Mouse (Mus musculus): ENCODE results near the gene Itfg1. TPM values are rescaled to one million over a fixed set of nuclear protein-coding genes. Genes with fewer than 3 reads are reported as not detected.

The Itfg1 gene
- polyA plus RNA-seq, 1 experiment from 2014 or later = 233 TPM

GRCm38 (mm10) chr8:85788341-85788740, 52.4 kb downstream of the Itfg1 start:
- H3K27ac ChIP-seq (replicated peaks; ENCODE audit: low read depth, low read length) = no peak overlapping the region
- H3K9ac ChIP-seq (replicated peaks; ENCODE audit: low read length) = no peak overlapping the region
- no peaks in the 10 kb centered on the region for H3K4me1 ChIP-seq (ENCODE audit: control insufficient read depth, insufficient read depth, low read length)
- no peaks in the 10 kb centered on the region for H3K27me3 ChIP-seq (ENCODE audit: control insufficient read depth, insufficient read depth, low read length)
- WGBS = 96% methylated on average over 3 of the region's 3 CpGs
- H3K4me3 ChIP-seq (replicated peaks; ENCODE audit: low read depth, low read length) = no peak overlapping the region
- no peaks in the 10 kb centered on the region for H3K9me3 ChIP-seq (ENCODE audit: control insufficient read depth, low read length)
- peaks cover 8% of the 10 kb centered on the region; the same call in 1 of the 2 replicates for H3K36me3 ChIP-seq (ENCODE audit: control insufficient read depth, insufficient read depth, low read length)
- DNase-seq (no peak), ATAC-seq (ENCODE audit: low FRiP score, low TSS enrichment) (no peak)
- no peak overlapping the region for H3K4me2 ChIP-seq (ENCODE audit: low read length)

DNA sequence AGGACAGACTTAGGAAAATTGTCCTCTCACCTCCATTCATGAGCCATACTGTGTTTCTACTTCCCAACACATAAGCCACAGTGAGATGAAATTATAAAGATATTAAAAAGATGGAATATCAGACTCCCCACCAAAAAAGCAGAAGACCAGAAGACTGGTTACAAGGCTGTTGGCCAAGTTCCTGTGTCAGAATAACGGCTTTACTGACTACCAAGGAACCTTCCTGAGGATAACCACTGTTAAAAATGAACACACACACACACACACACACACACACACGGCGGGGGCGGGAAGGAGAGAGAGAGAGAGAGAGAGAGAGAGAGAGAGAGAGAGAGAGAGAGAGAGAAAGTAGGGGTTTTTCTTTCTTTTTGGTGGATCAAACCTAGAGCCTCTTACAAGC, 52.8 kb downstream of the Itfg1 start:
- no peak overlapping the region for H3K9ac ChIP-seq (replicated peaks; ENCODE audit: low read length)
- no peaks in the 10 kb centered on the region for H3K4me1 ChIP-seq (ENCODE audit: control insufficient read depth, insufficient read depth, low read length)
- DNase-seq (no peak), ATAC-seq (ENCODE audit: low FRiP score, low TSS enrichment) (no peak)
- H3K27me3 ChIP-seq (ENCODE audit: control insufficient read depth, insufficient read depth, low read length) = no peaks in the 10 kb centered on the region
- peaks cover 7% of the 10 kb centered on the region; the same call in 1 of the 2 replicates for H3K36me3 ChIP-seq (ENCODE audit: control insufficient read depth, insufficient read depth, low read length)
- H3K27ac ChIP-seq (replicated peaks; ENCODE audit: low read depth, low read length) = no peak overlapping the region
- H3K4me2 ChIP-seq (ENCODE audit: low read length) = no peak overlapping the region
- H3K9me3 ChIP-seq (ENCODE audit: control insufficient read depth, low read length) = no peaks in the 10 kb centered on the region
- H3K4me3 ChIP-seq (replicated peaks; ENCODE audit: low read depth, low read length) = no peak overlapping the region
- WGBS = 99% methylated on average over 4 of the region's 4 CpGs

DNA sequence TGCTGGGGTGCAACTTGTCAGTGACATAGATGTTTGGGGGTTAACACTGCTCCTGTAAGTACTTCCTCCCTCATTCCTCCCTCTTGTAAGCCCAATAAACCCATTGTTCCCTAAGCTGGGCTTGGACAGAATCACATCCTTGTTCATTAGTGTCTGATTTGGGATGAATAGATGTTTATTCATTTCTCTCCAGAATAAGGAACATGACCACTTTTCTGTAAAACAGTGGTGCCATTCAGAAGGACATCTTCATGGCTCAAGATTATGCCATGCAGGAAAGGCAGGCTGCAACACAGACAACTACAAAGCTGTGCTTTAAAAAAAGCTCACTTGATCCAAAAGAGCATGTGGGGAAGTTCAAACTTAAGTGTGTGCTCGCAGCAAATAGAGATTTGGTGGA, 55.2 kb downstream of the Itfg1 start:
- 92% methylated on average over 1 of the region's 1 CpGs for WGBS
- Histone ChIP-seq H3K27ac (replicated peaks; ENCODE audit: low read depth, low read length) (no peak overlapping the region), H3K4me2 (ENCODE audit: low read length) (no peak overlapping the region), H3K9me3 (ENCODE audit: control insufficient read depth, low read length) (no peaks in the 10 kb centered on the region), H3K4me3 (replicated peaks; ENCODE audit: low read depth, low read length) (no peak overlapping the region), H3K36me3 (ENCODE audit: control insufficient read depth, insufficient read depth, low read length) (peaks cover 3% of the 10 kb centered on the region; the same call in 1 of the 2 replicates), H3K4me1 (ENCODE audit: control insufficient read depth, insufficient read depth, low read length) (no peaks in the 10 kb centered on the region), H3K27me3 (ENCODE audit: control insufficient read depth, insufficient read depth, low read length) (no peaks in the 10 kb centered on the region), H3K9ac (replicated peaks; ENCODE audit: low read length) (no peak overlapping the region)
- ATAC-seq (ENCODE audit: low FRiP score, low TSS enrichment) (no peak), DNase-seq (no peak)

DNA sequence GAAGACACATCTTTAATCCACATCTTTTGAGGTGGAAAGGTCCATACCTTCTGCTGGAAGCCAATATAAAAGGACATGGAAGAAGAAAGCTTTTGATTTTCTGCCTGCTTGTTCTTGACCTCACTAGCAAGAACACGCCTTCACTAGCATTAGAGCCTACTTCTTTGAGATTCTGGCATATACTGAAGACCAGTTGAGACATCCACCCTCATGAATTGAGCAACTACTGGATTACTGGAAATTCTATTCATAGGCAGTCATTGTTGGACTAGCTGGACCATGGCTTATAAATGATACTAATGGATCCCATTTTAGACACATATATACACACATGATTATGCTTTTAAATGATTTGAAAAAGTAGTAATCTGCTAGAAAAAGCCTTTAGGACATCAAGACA, 56.9 kb downstream of the Itfg1 start:
- Histone ChIP-seq H3K27me3 (ENCODE audit: control insufficient read depth, insufficient read depth, low read length) (no peaks in the 10 kb centered on the region), H3K4me3 (replicated peaks; ENCODE audit: low read depth, low read length) (no peak overlapping the region), H3K36me3 (ENCODE audit: control insufficient read depth, insufficient read depth, low read length) (peaks cover 3% of the 10 kb centered on the region; the same call in 1 of the 2 replicates), H3K4me1 (ENCODE audit: control insufficient read depth, insufficient read depth, low read length) (no peaks in the 10 kb centered on the region), H3K4me2 (ENCODE audit: low read length) (no peak overlapping the region), H3K9ac (replicated peaks; ENCODE audit: low read length) (no peak overlapping the region), H3K9me3 (ENCODE audit: control insufficient read depth, low read length) (no peaks in the 10 kb centered on the region), H3K27ac (replicated peaks; ENCODE audit: low read depth, low read length) (no peak overlapping the region)
- 100% methylated on average over 1 of the region's 1 CpGs for WGBS
- DNase-seq (no peak), ATAC-seq (ENCODE audit: low FRiP score, low TSS enrichment) (no peak)

GRCm38 (mm10) chr8:85780091-85780490, 60.6 kb downstream of the Itfg1 start:
- H3K9ac ChIP-seq (replicated peaks; ENCODE audit: low read length) = no peak overlapping the region
- H3K4me2 ChIP-seq (ENCODE audit: low read length) = no peak overlapping the region
- WGBS = 72% methylated on average over 3 of the region's 3 CpGs
- peaks cover 8% of the 10 kb centered on the region; the same call in 1 of the 2 replicates for H3K36me3 ChIP-seq (ENCODE audit: control insufficient read depth, insufficient read depth, low read length)
- H3K9me3 ChIP-seq (ENCODE audit: control insufficient read depth, low read length) = no peaks in the 10 kb centered on the region
- H3K4me1 ChIP-seq (ENCODE audit: control insufficient read depth, insufficient read depth, low read length) = no peaks in the 10 kb centered on the region
- DNase-seq (peak; percentile 24), ATAC-seq (ENCODE audit: low FRiP score, low TSS enrichment) (no peak)
- H3K27ac ChIP-seq (replicated peaks; ENCODE audit: low read depth, low read length) = no peak overlapping the region
- H3K27me3 ChIP-seq (ENCODE audit: control insufficient read depth, insufficient read depth, low read length) = no peaks in the 10 kb centered on the region
- H3K4me3 ChIP-seq (replicated peaks; ENCODE audit: low read depth, low read length) = no peak overlapping the region

DNA sequence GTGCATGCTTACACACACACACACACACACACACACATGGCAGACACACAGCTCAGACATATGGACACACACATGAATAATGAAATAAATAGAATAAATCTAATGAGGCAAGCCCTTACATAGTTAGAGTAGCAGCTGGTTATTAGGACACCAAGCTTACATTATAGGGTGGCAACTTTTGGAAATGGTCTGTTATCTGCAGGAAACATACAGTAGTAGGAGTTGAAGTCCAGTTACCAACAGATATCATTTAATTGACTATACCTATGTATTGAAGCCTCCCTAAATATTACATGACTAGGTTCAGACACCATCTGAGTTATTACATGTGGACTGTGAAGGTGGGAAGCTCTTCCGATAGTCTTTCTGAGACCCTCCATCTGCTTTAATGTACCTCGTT, 95.7 kb downstream of the Itfg1 start:
- 100% methylated on average over 2 of the region's 2 CpGs for WGBS
- H3K9ac ChIP-seq (replicated peaks; ENCODE audit: low read length) = no peak overlapping the region

DNA sequence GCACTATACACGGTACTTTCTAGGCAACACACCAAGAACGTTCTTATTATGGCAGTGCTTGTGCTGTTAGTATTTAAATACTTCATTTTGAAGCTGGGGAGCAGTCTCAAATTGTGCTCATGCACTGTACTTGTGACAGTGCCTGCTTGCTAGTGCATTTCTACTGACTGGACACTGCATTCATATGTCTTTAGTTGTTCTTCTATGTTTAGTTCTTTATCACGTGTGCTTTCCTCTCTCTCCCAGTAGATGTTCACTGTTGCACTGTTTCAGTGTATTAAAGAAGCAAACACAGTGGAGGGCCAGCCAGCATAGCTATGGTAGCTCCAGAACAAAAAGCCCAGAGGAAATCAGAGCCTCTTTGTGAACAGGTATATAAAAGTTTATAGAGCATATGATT, 110.2 kb downstream of the Itfg1 start:
- Histone ChIP-seq H3K36me3 (ENCODE audit: control insufficient read depth, insufficient read depth, low read length) (peaks cover 18% of the 10 kb centered on the region; the same call in 1 of the 2 replicates), H3K27ac (replicated peaks; ENCODE audit: low read depth, low read length) (no peak overlapping the region), H3K9ac (replicated peaks; ENCODE audit: low read length) (no peak overlapping the region), H3K4me3 (replicated peaks; ENCODE audit: low read depth, low read length) (no peak overlapping the region), H3K4me1 (ENCODE audit: control insufficient read depth, insufficient read depth, low read length) (no peaks in the 10 kb centered on the region), H3K9me3 (ENCODE audit: control insufficient read depth, low read length) (no peaks in the 10 kb centered on the region), H3K4me2 (ENCODE audit: low read length) (no peak overlapping the region), H3K27me3 (ENCODE audit: control insufficient read depth, insufficient read depth, low read length) (no peaks in the 10 kb centered on the region)
- ATAC-seq (ENCODE audit: low FRiP score, low TSS enrichment) = no peak
- no peak for DNase-seq
- 94% methylated on average over 3 of the region's 3 CpGs for WGBS

More for the DNA sequence above, 95.7 kb downstream of the Itfg1 start:
- no peaks in the 10 kb centered on the region for H3K27me3 ChIP-seq (ENCODE audit: control insufficient read depth, insufficient read depth, low read length)
- H3K4me2 ChIP-seq (ENCODE audit: low read length) = no peak overlapping the region
- H3K4me1 ChIP-seq (ENCODE audit: control insufficient read depth, insufficient read depth, low read length) = no peaks in the 10 kb centered on the region
- H3K9me3 ChIP-seq (ENCODE audit: control insufficient read depth, low read length) = no peaks in the 10 kb centered on the region
- 0 out of 2 replicates have a peak, but pooled peaks cover 5% of the 10 kb centered on the region for H3K36me3 ChIP-seq (ENCODE audit: control insufficient read depth, insufficient read depth, low read length)
- ATAC-seq (ENCODE audit: low FRiP score, low TSS enrichment) = no peak
- DNase-seq = no peak
- no peak overlapping the region for H3K27ac ChIP-seq (replicated peaks; ENCODE audit: low read depth, low read length)
- H3K4me3 ChIP-seq (replicated peaks; ENCODE audit: low read depth, low read length) = no peak overlapping the region

DNA sequence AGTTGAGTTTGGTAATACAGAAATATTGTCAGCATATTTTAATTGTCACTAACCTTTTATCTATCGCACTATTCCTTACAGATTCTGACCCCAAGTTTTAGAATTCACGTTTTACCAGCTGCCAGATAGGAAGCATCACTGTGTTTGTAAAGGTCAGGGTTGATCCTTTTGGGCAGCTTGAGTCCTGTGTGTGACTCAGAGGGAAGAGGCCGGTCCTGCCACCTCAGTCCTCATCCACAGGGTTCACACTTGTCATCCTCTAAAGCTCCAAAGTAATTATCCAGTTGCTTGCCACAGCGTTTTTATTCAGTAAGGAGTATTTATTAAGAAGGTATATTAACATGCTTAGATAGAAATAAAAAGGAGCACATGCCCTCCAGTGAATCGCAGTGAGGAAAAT, 123.5 kb downstream of the Itfg1 start:
- ATAC-seq (ENCODE audit: low FRiP score, low TSS enrichment) (no peak), DNase-seq (no peak)
- WGBS = 89% methylated on average over 5 of the region's 5 CpGs
- H3K36me3 ChIP-seq (ENCODE audit: control insufficient read depth, insufficient read depth, low read length) = peaks cover 16% of the 10 kb centered on the region
- H3K4me3 ChIP-seq (replicated peaks; ENCODE audit: low read depth, low read length) = no peak overlapping the region
- H3K4me2 ChIP-seq (ENCODE audit: low read length) = no peak overlapping the region
- no peaks in the 10 kb centered on the region for H3K9me3 ChIP-seq (ENCODE audit: control insufficient read depth, low read length)
- H3K27ac ChIP-seq (replicated peaks; ENCODE audit: low read depth, low read length) = no peak overlapping the region
- no peaks in the 10 kb centered on the region for H3K27me3 ChIP-seq (ENCODE audit: control insufficient read depth, insufficient read depth, low read length)
- no peaks in the 10 kb centered on the region for H3K4me1 ChIP-seq (ENCODE audit: control insufficient read depth, insufficient read depth, low read length)
- no peak overlapping the region for H3K9ac ChIP-seq (replicated peaks; ENCODE audit: low read length)

- no peak for ATAC-seq (ENCODE audit: low FRiP score, low TSS enrichment)
- H3K4me3 ChIP-seq (replicated peaks; ENCODE audit: low read depth, low read length) = no peak overlapping the region
- no peaks in the 10 kb centered on the region for H3K4me1 ChIP-seq (ENCODE audit: control insufficient read depth, insufficient read depth, low read length)
- WGBS = 94% methylated on average over 4 of the region's 4 CpGs
- no peak for DNase-seq
- H3K9ac ChIP-seq (replicated peaks; ENCODE audit: low read length) = no peak overlapping the region
- H3K36me3 ChIP-seq (ENCODE audit: control insufficient read depth, insufficient read depth, low read length) = peaks cover 13% of the 10 kb centered on the region
- H3K27ac ChIP-seq (replicated peaks; ENCODE audit: low read depth, low read length) = no peak overlapping the region
- H3K9me3 ChIP-seq (ENCODE audit: control insufficient read depth, low read length) = no peaks in the 10 kb centered on the region
- H3K27me3 ChIP-seq (ENCODE audit: control insufficient read depth, insufficient read depth, low read length) = no peaks in the 10 kb centered on the region
- H3K4me2 ChIP-seq (ENCODE audit: low read length) = no peak overlapping the region
Measured at GRCm38 (mm10) chr8:85716696-85717095, 124.0 kb downstream of the Itfg1 start.

Measured in midbrain, embryonic 14.5 days (tissue).